ENCODE assay signal across 8 mouse cellular contexts in the genomic region with DNA sequence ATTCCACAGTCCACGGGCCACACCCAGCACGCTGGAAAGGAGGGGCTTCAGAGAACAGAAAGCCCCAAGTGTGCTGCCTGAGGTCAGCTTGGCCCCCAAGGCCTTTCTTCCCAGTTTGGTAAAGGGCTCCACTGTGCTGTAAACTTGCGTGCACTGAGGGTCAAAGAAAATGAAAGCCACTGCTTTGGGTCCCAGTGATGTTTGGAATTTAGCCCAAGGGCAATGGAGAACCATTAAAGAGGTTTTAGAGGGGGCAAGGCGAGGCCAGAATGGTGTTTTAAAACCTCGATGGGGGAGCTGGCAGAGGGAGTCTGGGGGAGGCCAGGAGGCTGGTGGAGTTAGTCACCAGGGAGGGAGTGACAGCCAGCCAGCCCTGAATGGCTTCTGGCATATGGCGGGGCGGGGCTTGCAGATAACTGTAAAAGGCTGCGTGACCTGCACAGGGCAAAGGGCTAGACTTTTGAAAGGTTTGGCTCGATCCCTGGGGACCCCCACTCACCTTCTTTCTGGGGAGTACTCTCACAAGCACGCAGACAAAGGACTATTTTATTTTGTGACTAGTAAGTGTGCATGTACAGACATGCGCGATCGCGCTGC. TPM values are rescaled to one million over a fixed set of nuclear protein-coding genes. Genes with fewer than 3 reads are reported as not detected.
DNase-seq lines count a peak whose midpoint lies in the region; ATAC-seq lines count a peak whose summit lies in the region.
"Had no signal": no experiment of that assay in that cellular context is flagged by ENCODE, and none has a peak within 500 bp of the region (broad histone marks: within the 10 kb centered on the region; RNA-seq: fewer than 3 reads in every experiment).

No protein-coding gene starts in this region.

- peaks cover 34% of the 10 kb centered on the region for H3K4me1 ChIP-seq in liver, embryonic 13.5 days (replicated peaks)

- 50% methylated on average over 14 of the region's 14 CpGs for WGBS in liver, embryonic 13.5 days (ENCODE audit: insufficient replicate concordance)

- H3K9ac ChIP-seq in liver, embryonic 13.5 days: no peak overlapping the region

- no peaks in the 10 kb centered on the region; the same call in 1 of the 2 replicates for H3K9me3 ChIP-seq in liver, embryonic 13.5 days (replicated peaks)

- no peak overlapping the region for H3K4me3 ChIP-seq in liver, embryonic 13.5 days (replicated peaks)

- 0 out of 2 replicates have a peak, but pooled peaks have one; percentile 50 for ATAC-seq in erythroblast, adult 5-6 weeks (replicated peaks; ENCODE audit: low FRiP score, poor library complexity, severe bottlenecking)
- ATAC-seq in liver, embryonic 13.5 days (ENCODE audit: low read depth): peak; percentile 86
- ATAC-seq: intestine, embryonic 16.5 days had no signal

- H3K27me3 ChIP-seq in liver, embryonic 13.5 days: 0 out of 2 replicates have a peak, but pooled peaks cover 2% of the 10 kb centered on the region

- H3K36me3 ChIP-seq in liver, embryonic 13.5 days: no peaks in the 10 kb centered on the region

- DNase-seq in ovary, postnatal 36 days (ENCODE audit: low spot score): peak; percentile 64
- no peak for DNase-seq in ovary, postnatal 14 days (ENCODE audit: low spot score)
- DNase-seq in liver, embryonic 13.5 days: peak; percentile 72
- no peak for DNase-seq in adrenal gland, postnatal 36 days
- no peak for DNase-seq in heart, postnatal 4 days
- no peak for DNase-seq in adrenal gland, adult 18-20 months (ENCODE audit: low spot score in 2 of 2)

- H3K4me2 ChIP-seq in liver, embryonic 13.5 days: 0 out of 2 replicates have a peak overlapping the region, but pooled peaks have one; percentile 14

- no peak overlapping the region for H3K27ac ChIP-seq in liver, embryonic 13.5 days

RNA-seq across cellular contexts. Expression of a gene that starts 47.2 kb away (rescaled TPM):
- total RNA-seq in erythroblast, adult 5-6 weeks (2015; ENCODE audit: low replicate concordance): not detected in 2 replicates
- 0.09 and 0.28 TPM in 2 replicates for total RNA-seq in erythroblast, adult 5-6 weeks (2017; ENCODE audit: low replicate concordance)
- 0.13 and 0.23 TPM in 2 replicates for polyA plus RNA-seq in liver, embryonic 13.5 days (2015; fragmentation: Nextera tagmentation; extraction: Ambion mirVana)
- 1 to 10 TPM; 2.5 to 3.6 TPM for total RNA-seq in adrenal gland, postnatal 36 days (2021)
- 1 to 10 TPM; 1.5 to 2.7 TPM for total RNA-seq in heart, postnatal 4 days (2021)
- 1 to 10 TPM; 4.4 to 5.9 TPM for total RNA-seq in adrenal gland, adult 18-20 months (2021)

Comparison
In these comparisons a context has a peak if more than half of its experiments do, and no peak if none do; other contexts are left out.
1. DNase-seq: peak in ovary, postnatal 36 days (single experiment) and liver, embryonic 13.5 days (single experiment); none in ovary, postnatal 14 days (single experiment), adrenal gland, postnatal 36 days (0 of 2), heart, postnatal 4 days (single experiment) and adrenal gland, adult 18-20 months (0 of 2).